Mouse (Mus musculus): ENCODE measurements around the gene Txn2. TPM values are rescaled to one million over a fixed set of nuclear protein-coding genes. Genes with fewer than 3 reads are reported as not detected.

The Txn2 gene
- polyA plus RNA-seq, 1 experiment = 208 TPM

GRCm38 (mm10) chr15:77907646-77908518 lies 20.9 kb downstream of the Txn2 start:
- DNase-seq (ENCODE audit: low read depth) = no peak

GRCm38 (mm10) chr15:77906545-77906944 lies 22.3 kb downstream of the Txn2 start:
- DNase-seq (ENCODE audit: low read depth) = no peak

GRCm38 (mm10) chr15:77906081-77906480 lies 22.7 kb downstream of the Txn2 start:
- DNase-seq (ENCODE audit: low read depth) = no peak

- no peak for DNase-seq (ENCODE audit: low read depth)
Observed at GRCm38 (mm10) chr15:77905275-77905970, 23.4 kb downstream of the Txn2 start.

GRCm38 (mm10) chr15:77904363-77904892 lies 24.4 kb downstream of the Txn2 start:
- no peak for DNase-seq (ENCODE audit: low read depth)

- no peak for DNase-seq (ENCODE audit: low read depth)
Observed at GRCm38 (mm10) chr15:77903176-77903575, 25.6 kb downstream of the Txn2 start.

GRCm38 (mm10) chr15:77894926-77895325 lies 33.9 kb downstream of the Txn2 start:
- no peak for DNase-seq (ENCODE audit: low read depth)

- DNase-seq (ENCODE audit: low read depth) = no peak
Observed at GRCm38 (mm10) chr15:77893292-77893691, 35.5 kb downstream of the Txn2 start.

GRCm38 (mm10) chr15:77892420-77892819 lies 36.4 kb downstream of the Txn2 start:
- no peak for DNase-seq (ENCODE audit: low read depth)

GRCm38 (mm10) chr15:77891766-77892165 lies 37.0 kb downstream of the Txn2 start:
- DNase-seq (ENCODE audit: low read depth) = no peak

- no peak for DNase-seq (ENCODE audit: low read depth)
Observed at GRCm38 (mm10) chr15:77889761-77890422, 38.9 kb downstream of the Txn2 start.

GRCm38 (mm10) chr15:77888286-77888685 lies 40.5 kb downstream of the Txn2 start:
- DNase-seq (ENCODE audit: low read depth) = no peak

- no peak for DNase-seq (ENCODE audit: low read depth)
Observed at GRCm38 (mm10) chr15:77887093-77887488, 41.7 kb downstream of the Txn2 start.

GRCm38 (mm10) chr15:77886369-77887092 lies 42.3 kb downstream of the Txn2 start:
- no peak for DNase-seq (ENCODE audit: low read depth)

- no peak for DNase-seq (ENCODE audit: low read depth)
Observed at GRCm38 (mm10) chr15:77885945-77886344, 42.9 kb downstream of the Txn2 start.

GRCm38 (mm10) chr15:77885159-77885558 lies 43.6 kb downstream of the Txn2 start:
- no peak for DNase-seq (ENCODE audit: low read depth)

GRCm38 (mm10) chr15:77883697-77884010 lies 45.2 kb downstream of the Txn2 start:
- DNase-seq (ENCODE audit: low read depth) = no peak

GRCm38 (mm10) chr15:77882797-77883696 lies 45.8 kb downstream of the Txn2 start:
- no peak for DNase-seq (ENCODE audit: low read depth)

GRCm38 (mm10) chr15:77882297-77882696 lies 46.5 kb downstream of the Txn2 start:
- DNase-seq (ENCODE audit: low read depth) = no peak

- DNase-seq (ENCODE audit: low read depth) = no peak
Observed at GRCm38 (mm10) chr15:77881698-77882097, 47.1 kb downstream of the Txn2 start.

GRCm38 (mm10) chr15:77880738-77881137 lies 48.1 kb downstream of the Txn2 start:
- DNase-seq (ENCODE audit: low read depth) = no peak
